Mouse (Mus musculus) E14TG2a.4 (cell line): ENCODE measurements around the gene Fst.

ENCODE experiments used
- CTCF ChIP-seq: conservative IDR thresholded peaks from 2 replicates; pipeline ENCODE4 v1.5.1; 2014; ENCODE audit warnings: low read length
- NANOG ChIP-seq: IDR thresholded peaks from 2 replicates; pipeline ENCODE4 v1.6.1; 2014; ENCODE audit warnings: borderline replicate concordance, low read length, mixed read lengths
- POU5F1 ChIP-seq: IDR thresholded peaks from 2 replicates; pipeline ENCODE4 v1.6.1; 2014; ENCODE audit warnings: low read length, borderline replicate concordance

DNA sequence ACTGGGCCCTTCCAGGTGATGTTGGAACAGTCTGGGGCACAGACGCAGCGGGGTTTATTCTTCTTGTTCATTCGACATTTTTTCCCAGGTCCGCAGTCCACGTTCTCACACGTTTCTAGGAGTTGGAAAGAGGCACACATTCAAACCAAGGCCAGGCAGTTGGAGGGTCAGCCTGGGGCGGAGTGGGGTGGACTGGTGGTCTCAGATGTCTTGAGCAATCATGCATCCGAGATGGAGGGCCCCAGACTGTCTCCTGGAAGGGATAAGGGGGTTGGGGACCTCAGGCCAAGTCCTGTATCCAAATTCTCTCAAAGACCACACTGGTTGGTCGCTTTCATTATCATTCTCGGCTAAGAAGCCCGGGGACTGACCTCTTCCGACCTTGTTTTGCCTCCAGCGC lies 3.0 kb downstream of the Fst start:
- TF ChIP-seq CTCF (no peak), POU5F1 (no peak), NANOG (no peak)
